Mouse (Mus musculus) neural tube, embryonic 15.5 days (tissue): ENCODE measurements at regions not wholly inside any gene's neighbourhood (a gene's known extent, or its start where the extent isn't known, plus 50 kb on each side); places are given as distances from the start of the nearest gene placed in this dataset.

Source experiments
- ATAC-seq: fragments of 200-750 bp; cut with Nextera tagmentation; 2 replicates; pipeline ENCODE4 v1.8.0; 2017; ENCODE audit warnings: mild to moderate bottlenecking, moderate TSS enrichment, moderate library complexity; ENCODE audit not compliant: low FRiP score
- H3K27ac ChIP-seq: fragments of 300-500 bp; sonication (generic); replicated peaks from 2 replicates; pipeline ENCODE4 v1.5.1; 2015; ENCODE audit warnings: mild to moderate bottlenecking, inconsistent platforms
- H3K27me3 ChIP-seq: fragments of 300-500 bp; sonication (generic); replicated peaks from 2 replicates; pipeline ENCODE4 v1.6.1; 2015; ENCODE audit warnings: inconsistent platforms
- H3K36me3 ChIP-seq: fragments of 300-500 bp; sonication (generic); 2 replicates; pipeline ENCODE4 v1.6.1; 2015; ENCODE audit warnings: inconsistent platforms
- H3K4me1 ChIP-seq: fragments of 300-500 bp; sonication (generic); 2 replicates; pipeline ENCODE4 v1.6.1; 2015; ENCODE audit warnings: inconsistent platforms
- H3K4me2 ChIP-seq: fragments of 300-500 bp; sonication (generic); 2 replicates; pipeline ENCODE4 v1.6.1; 2015; ENCODE audit warnings: inconsistent platforms, mild to moderate bottlenecking, moderate library complexity
- H3K4me3 ChIP-seq: fragments of 300-500 bp; sonication (generic); replicated peaks from 2 replicates; pipeline ENCODE4 v1.5.1; 2015; ENCODE audit warnings: mild to moderate bottlenecking, inconsistent platforms
- H3K9ac ChIP-seq: fragments of 300-500 bp; sonication (generic); replicated peaks from 2 replicates; pipeline ENCODE4 v1.6.1; 2015; ENCODE audit warnings: mild to moderate bottlenecking, inconsistent platforms
- H3K9me3 ChIP-seq: fragments of 300-500 bp; sonication (generic); replicated peaks from 2 replicates; pipeline ENCODE4 v1.6.1; 2016; ENCODE audit warnings: inconsistent platforms
- WGBS: fragments of 180-500 bp; shearing (Covaris S2); methylation state at CpG from one replicate; pipeline ENCODE4 v1.1.7; 2015; ENCODE audit warnings: mixed read lengths; 5-methylcytosine and 5-hydroxymethylcytosine counted together

DNA sequence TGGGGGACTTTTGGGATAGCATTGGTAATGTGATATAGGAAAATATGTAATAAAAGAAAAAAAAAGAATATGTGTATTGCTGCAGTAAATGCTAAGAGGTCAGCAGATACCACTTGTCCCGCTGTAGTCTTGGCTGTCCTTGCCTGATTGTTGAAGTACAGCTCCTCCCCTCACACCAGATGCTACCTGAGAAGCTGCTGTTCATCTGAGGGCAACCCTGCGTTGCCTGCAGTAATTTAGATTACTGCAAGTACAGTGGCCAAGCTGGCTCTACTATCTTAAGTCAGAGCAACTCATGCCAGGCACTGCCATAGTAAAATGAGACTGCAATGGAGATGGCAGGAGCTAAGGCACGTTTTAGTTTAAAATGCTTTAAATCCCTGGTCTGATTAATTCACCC, 75.7 kb upstream of the Mbnl1 start:
- Histone ChIP-seq H3K4me2 (no peak overlapping the region), H3K36me3 (no peaks in the 10 kb centered on the region), H3K9me3 (no peaks in the 10 kb centered on the region), H3K27ac (no peak overlapping the region), H3K27me3 (no peaks in the 10 kb centered on the region), H3K4me3 (no peak overlapping the region), H3K4me1 (no peaks in the 10 kb centered on the region), H3K9ac (no peak overlapping the region)
- WGBS: 90% methylated on average over 3 of the region's 3 CpGs
- no peak for ATAC-seq

DNA sequence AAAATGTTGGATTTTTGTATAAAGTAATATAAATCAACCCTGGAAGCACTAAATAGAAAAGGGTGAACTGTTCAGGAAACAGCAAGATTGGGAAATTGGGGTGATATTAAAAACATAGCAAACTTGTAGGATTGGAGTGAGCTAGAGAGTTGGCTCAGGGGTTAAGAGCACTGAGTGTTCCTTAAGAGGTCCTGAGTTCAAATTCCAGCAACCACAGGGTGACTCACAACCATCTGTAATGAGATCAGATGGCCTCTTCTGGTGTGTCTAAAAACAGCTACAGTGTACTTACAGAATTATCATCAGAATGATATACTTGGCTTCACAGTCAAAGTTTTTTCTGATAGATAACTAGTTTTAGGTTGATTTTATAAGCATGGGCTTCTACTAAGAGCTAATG, 73.8 kb upstream of the Mbnl1 start:
- no peak for ATAC-seq

DNA sequence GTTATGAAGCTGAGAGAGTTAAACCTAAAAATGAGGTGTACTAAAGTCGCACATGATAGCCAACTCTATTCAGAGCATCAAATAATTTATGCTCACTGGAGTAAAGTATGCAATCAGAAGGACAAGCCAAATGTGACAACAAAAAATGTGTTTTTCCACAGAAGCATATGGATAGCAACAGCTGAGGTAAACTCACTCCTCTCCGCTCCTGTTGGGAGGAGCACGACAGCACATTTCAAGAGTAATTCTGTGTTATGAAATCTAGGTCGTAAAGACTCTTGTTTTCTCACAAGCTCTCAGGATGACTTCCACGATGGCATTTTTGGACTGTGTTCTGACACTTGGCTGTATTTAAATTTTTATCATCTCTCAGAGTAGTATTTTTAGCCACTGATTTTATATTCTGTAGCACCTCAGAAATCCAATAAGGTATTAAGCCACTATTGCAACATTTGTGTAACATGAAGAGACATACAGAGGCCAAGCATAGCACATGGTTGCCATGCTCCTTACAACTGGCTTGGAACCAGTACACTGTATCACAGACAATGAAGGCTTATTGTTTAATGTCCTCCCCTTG, 70.3 kb upstream of the Mbnl1 start:
- no peaks in the 10 kb centered on the region for H3K9me3 ChIP-seq
- no peak overlapping the region for H3K27ac ChIP-seq
- no peak for ATAC-seq
- H3K27me3 ChIP-seq: no peaks in the 10 kb centered on the region
- no peak overlapping the region for H3K4me3 ChIP-seq
- WGBS: 86% methylated on average over 5 of the region's 5 CpGs
- H3K4me1 ChIP-seq: no peaks in the 10 kb centered on the region
- no peaks in the 10 kb centered on the region for H3K36me3 ChIP-seq
- no peak overlapping the region for H3K9ac ChIP-seq
- no peak overlapping the region for H3K4me2 ChIP-seq

More for the DNA sequence above, 73.8 kb upstream of the Mbnl1 start:
- no peaks in the 10 kb centered on the region for H3K36me3 ChIP-seq
- no peaks in the 10 kb centered on the region for H3K4me1 ChIP-seq
- no peak overlapping the region for H3K9ac ChIP-seq
- no peaks in the 10 kb centered on the region for H3K9me3 ChIP-seq
- no peak overlapping the region for H3K4me2 ChIP-seq
- no peak overlapping the region for H3K4me3 ChIP-seq
- no peak overlapping the region for H3K27ac ChIP-seq
- no peaks in the 10 kb centered on the region for H3K27me3 ChIP-seq

DNA sequence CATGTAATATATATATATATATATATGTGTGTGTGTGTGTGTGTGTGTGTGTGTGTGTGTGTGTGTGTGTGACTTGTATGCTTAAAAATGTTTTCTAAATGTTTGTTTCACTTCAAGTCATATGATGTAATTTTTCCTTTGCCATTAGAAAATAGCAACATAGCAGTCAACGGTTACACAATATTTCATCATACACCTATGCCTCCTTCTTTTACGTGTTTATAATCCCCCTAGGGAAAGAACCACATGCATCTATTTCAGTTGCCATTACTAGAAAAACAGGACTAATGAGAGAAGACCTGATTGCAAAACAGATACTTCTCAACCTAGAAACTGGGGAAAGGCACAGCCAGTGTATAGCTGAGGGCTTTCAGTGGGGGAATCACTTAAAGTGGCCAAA, 65.2 kb upstream of the Mbnl1 start:
- ATAC-seq: no peak
- Histone ChIP-seq H3K36me3 (no peaks in the 10 kb centered on the region), H3K9me3 (no peaks in the 10 kb centered on the region), H3K4me2 (no peak overlapping the region), H3K9ac (no peak overlapping the region), H3K4me3 (no peak overlapping the region), H3K27me3 (no peaks in the 10 kb centered on the region), H3K27ac (no peak overlapping the region), H3K4me1 (no peaks in the 10 kb centered on the region)
- WGBS: 72% methylated on average over 2 of the region's 2 CpGs

DNA sequence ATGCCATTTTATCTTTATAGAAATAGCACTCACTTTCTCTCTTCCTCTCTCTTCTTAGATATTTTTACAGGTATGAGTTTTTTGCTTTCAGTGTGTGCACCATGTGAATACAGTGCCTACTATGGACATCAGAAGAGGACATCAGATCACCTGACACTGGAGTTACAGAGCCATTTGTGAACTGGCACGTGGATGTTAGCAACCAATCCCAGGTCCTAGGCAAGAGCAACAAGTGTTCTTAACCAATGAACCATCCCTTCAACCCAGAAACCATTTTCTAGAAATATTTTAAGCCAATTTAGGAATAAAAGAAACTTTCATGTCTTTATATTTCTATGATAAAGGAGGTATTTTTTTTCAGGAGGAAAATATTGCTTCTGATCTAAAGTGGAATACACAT, 64.7 kb upstream of the Mbnl1 start:
- H3K27ac ChIP-seq: no peak overlapping the region
- no peak overlapping the region for H3K4me2 ChIP-seq
- no peaks in the 10 kb centered on the region for H3K9me3 ChIP-seq
- H3K27me3 ChIP-seq: no peaks in the 10 kb centered on the region
- no peak for ATAC-seq
- no peaks in the 10 kb centered on the region for H3K36me3 ChIP-seq
- WGBS: 85% methylated on average over 1 of the region's 1 CpGs
- no peak overlapping the region for H3K4me3 ChIP-seq
- no peak overlapping the region for H3K9ac ChIP-seq
- H3K4me1 ChIP-seq: no peaks in the 10 kb centered on the region

- Histone ChIP-seq H3K36me3 (no peaks in the 10 kb centered on the region), H3K9ac (no peak overlapping the region), H3K4me1 (no peaks in the 10 kb centered on the region), H3K4me3 (no peak overlapping the region), H3K4me2 (peak overlapping the region; percentile 9; the same call in 1 of the 2 replicates), H3K27me3 (no peaks in the 10 kb centered on the region), H3K27ac (no peak overlapping the region), H3K9me3 (no peaks in the 10 kb centered on the region)
- no peak for ATAC-seq
- 59% methylated on average over 7 of the region's 7 CpGs for WGBS
Observed at GRCm38 (mm10) chr3:60408553-60409282, 63.9 kb upstream of the Mbnl1 start.

GRCm38 (mm10) chr3:60409283-60409633, 63.4 kb upstream of the Mbnl1 start:
- H3K4me3 ChIP-seq: no peak overlapping the region
- H3K27me3 ChIP-seq: no peaks in the 10 kb centered on the region
- no peaks in the 10 kb centered on the region for H3K36me3 ChIP-seq
- no peak overlapping the region for H3K27ac ChIP-seq
- ATAC-seq: no peak
- H3K9me3 ChIP-seq: no peaks in the 10 kb centered on the region
- H3K4me2 ChIP-seq: no peak overlapping the region
- H3K4me1 ChIP-seq: no peaks in the 10 kb centered on the region
- H3K9ac ChIP-seq: no peak overlapping the region

- Histone ChIP-seq H3K27me3 (no peaks in the 10 kb centered on the region), H3K36me3 (no peaks in the 10 kb centered on the region), H3K4me2 (no peak overlapping the region), H3K9me3 (no peaks in the 10 kb centered on the region), H3K4me3 (no peak overlapping the region), H3K27ac (no peak overlapping the region), H3K9ac (no peak overlapping the region), H3K4me1 (no peaks in the 10 kb centered on the region)
- ATAC-seq: no peak
- WGBS: 77% methylated on average over 1 of the region's 1 CpGs
Observed at GRCm38 (mm10) chr3:60411746-60412145, 60.9 kb upstream of the Mbnl1 start.

DNA sequence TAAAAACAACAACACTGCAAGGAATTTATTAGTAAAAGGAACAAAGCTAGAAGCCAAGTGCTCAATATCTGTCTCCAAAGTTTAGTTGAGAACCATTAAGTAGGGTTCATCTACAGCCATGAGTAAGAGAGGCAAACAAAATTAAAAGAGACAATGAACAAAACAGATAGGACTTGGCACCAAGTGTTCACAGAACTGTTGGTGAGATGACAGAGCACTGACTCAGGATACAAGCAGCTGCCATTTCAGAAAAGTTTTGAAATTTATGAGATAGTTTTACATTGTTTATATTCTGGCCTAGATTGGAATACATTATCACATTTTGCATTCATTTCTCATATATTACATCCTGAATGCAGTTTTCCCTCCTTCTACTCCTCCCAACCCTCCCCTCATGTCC, 60.4 kb upstream of the Mbnl1 start:
- Histone ChIP-seq H3K4me1 (no peaks in the 10 kb centered on the region), H3K4me3 (no peak overlapping the region), H3K9ac (no peak overlapping the region), H3K27me3 (no peaks in the 10 kb centered on the region), H3K36me3 (no peaks in the 10 kb centered on the region), H3K9me3 (no peaks in the 10 kb centered on the region), H3K27ac (no peak overlapping the region), H3K4me2 (no peak overlapping the region)
- no peak for ATAC-seq

DNA sequence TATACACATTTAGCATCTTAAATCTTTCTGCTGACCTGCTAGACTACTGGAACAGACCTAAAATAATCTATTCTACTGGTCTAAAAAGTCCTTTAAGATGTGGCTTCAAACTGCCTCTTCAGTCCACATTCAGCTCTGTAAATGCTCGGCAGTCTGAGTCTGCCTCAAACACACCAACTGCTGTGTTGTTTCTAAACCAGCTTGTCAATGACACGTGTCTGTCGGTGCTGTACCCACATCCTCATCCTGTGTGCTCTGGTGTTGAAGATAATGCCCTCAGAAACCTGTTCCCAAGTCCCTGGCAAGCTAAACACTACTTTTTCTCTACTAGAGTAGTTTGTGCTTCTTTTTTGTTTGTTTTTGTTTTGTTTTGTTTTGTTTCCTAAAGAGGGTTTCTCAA, 58.9 kb upstream of the Mbnl1 start:
- Histone ChIP-seq H3K27me3 (no peaks in the 10 kb centered on the region), H3K9me3 (no peaks in the 10 kb centered on the region), H3K4me2 (no peak overlapping the region), H3K27ac (no peak overlapping the region), H3K9ac (no peak overlapping the region), H3K36me3 (no peaks in the 10 kb centered on the region), H3K4me1 (no peaks in the 10 kb centered on the region), H3K4me3 (no peak overlapping the region)
- no peak for ATAC-seq
- 82% methylated on average over 3 of the region's 3 CpGs for WGBS

GRCm38 (mm10) chr3:60417001-60417400, 55.6 kb upstream of the Mbnl1 start:
- Histone ChIP-seq H3K36me3 (no peaks in the 10 kb centered on the region), H3K4me2 (no peak overlapping the region), H3K27me3 (no peaks in the 10 kb centered on the region), H3K9me3 (no peaks in the 10 kb centered on the region), H3K9ac (no peak overlapping the region), H3K4me1 (no peaks in the 10 kb centered on the region), H3K27ac (no peak overlapping the region), H3K4me3 (no peak overlapping the region)
- WGBS: 100% methylated on average over 1 of the region's 1 CpGs
- no peak for ATAC-seq

- H3K9ac ChIP-seq: no peak overlapping the region
- no peak for ATAC-seq
- H3K4me1 ChIP-seq: no peaks in the 10 kb centered on the region
- H3K4me3 ChIP-seq: no peak overlapping the region
- no peaks in the 10 kb centered on the region for H3K27me3 ChIP-seq
- H3K4me2 ChIP-seq: no peak overlapping the region
- H3K27ac ChIP-seq: no peak overlapping the region
- no peaks in the 10 kb centered on the region for H3K9me3 ChIP-seq
- H3K36me3 ChIP-seq: no peaks in the 10 kb centered on the region
Observed at GRCm38 (mm10) chr3:60418652-60419051, 54.0 kb upstream of the Mbnl1 start.

GRCm38 (mm10) chr3:60419216-60419615, 53.4 kb upstream of the Mbnl1 start:
- H3K36me3 ChIP-seq: no peaks in the 10 kb centered on the region
- no peak overlapping the region for H3K9ac ChIP-seq
- no peaks in the 10 kb centered on the region for H3K4me1 ChIP-seq
- ATAC-seq: no peak
- H3K4me2 ChIP-seq: no peak overlapping the region
- WGBS: 95% methylated on average over 3 of the region's 3 CpGs
- no peak overlapping the region for H3K4me3 ChIP-seq
- H3K27ac ChIP-seq: no peak overlapping the region
- H3K27me3 ChIP-seq: no peaks in the 10 kb centered on the region
- H3K9me3 ChIP-seq: no peaks in the 10 kb centered on the region
